Mouse (Mus musculus) large intestine, adult 2 months (tissue): Measurements from ENCODE around the gene Deup1. TPM values are rescaled to one million over a fixed set of nuclear protein-coding genes. Genes with fewer than 3 reads are reported as not detected.

Experiments used
- DNase-seq: peaks from one replicate; pipeline ENCODE4 v3.0.0-alpha.2; 2012; ENCODE audit warnings: low read depth, low spot score
- WGBS: fragments of 180-500 bp; shearing (Covaris S2); methylation state at CpG from one replicate; pipeline ENCODE4 v1.1.7; 2018; 5-methylcytosine and 5-hydroxymethylcytosine counted together
- polyA plus RNA-seq: library from polyadenylated mRNA; depleted of rRNA; stranded (reverse); fragments of >200 nt; gene quantifications from 2 replicates; pipeline ENCODE4 v1.2.3, GENCODE M21; 2012; rRNA removed

The Deup1 gene
- polyA plus RNA-seq = 0.06 TPM in 1 of 2 replicates, not detected in the other

DNA sequence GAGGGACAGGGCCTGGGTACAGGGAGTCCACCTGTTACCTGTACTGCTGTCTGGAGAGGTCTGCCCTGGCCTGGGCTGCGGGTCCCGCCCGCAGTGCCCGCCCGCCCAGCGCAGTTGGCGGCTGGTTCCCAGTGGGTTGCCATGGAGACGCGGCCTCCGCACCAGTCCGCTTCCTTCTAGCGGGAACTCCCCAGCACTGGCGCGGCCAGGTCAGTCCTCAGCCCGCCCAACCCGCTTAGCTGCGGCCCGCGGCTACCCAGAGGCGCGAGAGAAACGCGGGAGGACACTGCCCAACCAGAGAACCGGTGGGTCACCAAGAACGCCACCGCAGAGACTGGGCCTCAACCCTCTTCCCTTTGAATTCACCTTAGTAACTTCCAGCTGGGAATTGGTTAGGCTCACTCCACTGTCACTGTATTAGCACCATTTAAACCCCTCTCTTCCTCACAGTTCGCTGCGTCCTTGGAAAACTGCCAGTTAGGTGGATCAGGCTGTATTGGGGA is at the start of gene Deup1:
Gene Deup1 (minus strand): TSS at position 149 of the 503 bp plus-strand sequence.
- DNase-seq = no peak
- 3% methylated on average over 28 of the region's 28 CpGs for WGBS

DNA sequence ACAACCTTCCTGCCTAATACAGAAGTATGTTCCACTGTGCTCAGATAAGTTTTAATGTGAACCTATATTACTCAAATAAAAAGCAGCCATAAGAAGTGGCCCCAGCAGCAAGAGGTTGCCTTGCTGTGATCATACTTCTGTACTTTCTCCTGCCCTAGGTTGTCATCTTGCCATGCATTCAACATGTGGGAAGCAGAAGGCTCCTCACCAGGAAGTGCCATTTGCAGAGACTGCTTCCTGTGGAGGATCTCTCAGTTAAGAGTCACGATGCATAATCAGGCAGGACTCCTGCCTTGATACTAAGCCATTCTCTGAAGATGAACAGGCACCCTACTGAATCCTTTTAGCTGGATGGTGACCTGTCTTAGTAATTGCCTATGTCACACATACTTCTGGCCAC is 44.5 kb upstream of the Deup1 start:
- no peak for DNase-seq
- WGBS = 41% methylated on average over 1 of the region's 1 CpGs

DNA sequence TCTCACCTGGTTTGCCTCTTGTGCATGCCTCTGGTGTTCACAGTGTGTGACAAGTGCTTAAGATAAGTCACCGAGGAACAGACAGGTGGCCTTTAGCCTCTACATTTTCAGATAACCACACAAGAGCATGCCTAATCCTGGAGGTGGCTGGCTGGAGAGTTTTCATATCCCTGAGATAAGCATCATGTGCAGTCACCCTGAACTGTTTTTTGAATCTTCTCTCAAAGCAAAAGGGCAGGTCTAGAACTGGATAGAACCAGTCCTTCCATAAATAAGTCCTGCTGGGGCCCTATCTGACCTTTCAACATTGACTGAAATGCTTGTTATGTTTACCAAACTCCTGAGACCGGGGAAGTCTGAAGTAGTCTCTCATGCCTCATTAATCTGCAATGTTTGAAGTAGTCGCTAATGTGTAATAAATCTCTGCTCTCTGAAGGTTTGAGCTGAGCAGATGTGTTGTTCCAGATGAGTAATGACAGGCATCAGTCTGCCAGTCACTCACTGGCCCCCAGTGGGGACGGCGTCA is 42.3 kb upstream of the Deup1 start:
- no peak for DNase-seq
- 22% methylated on average over 5 of the region's 5 CpGs for WGBS

DNA sequence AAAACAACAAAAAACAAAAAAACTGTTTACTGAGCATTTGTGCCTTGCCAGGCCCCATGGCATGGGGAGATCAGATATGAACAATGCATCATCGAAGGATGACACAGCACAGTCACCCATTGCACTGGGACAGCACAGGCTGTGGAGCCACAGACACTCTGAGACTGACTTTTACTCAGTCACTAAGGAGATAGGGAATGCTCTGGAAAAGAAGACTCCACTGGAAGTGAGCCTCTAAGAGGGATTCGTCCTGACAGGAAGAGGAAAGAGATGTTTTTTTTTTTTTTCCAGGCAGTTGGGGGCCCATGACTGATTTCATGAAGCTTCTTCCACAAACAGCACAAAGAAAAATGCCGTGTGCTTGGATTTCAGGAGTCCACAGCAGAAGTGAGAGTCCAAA is 41.7 kb upstream of the Deup1 start:
- no peak for DNase-seq
- 38% methylated on average over 3 of the region's 3 CpGs for WGBS

DNA sequence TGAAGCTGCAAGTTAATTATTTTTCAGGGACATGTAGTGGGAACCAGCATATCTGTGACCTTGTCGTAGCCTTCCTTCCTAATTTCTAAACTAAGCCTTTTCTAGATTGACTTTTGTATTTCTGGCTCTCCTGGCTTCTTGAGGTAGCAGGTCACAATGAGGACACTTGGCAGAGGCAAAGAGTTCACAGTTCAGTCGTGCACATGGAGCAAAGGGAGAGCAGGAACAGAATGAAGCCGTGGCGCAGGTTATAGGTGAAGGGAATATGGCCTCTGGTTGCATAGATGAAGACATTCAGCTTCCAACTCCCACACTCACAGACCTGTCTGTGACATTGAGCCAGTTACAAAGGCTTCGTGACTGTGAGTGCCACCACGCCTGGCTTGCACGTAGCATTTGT is 36.9 kb upstream of the Deup1 start:
- WGBS = 74% methylated on average over 7 of the region's 7 CpGs
- no peak for DNase-seq

DNA sequence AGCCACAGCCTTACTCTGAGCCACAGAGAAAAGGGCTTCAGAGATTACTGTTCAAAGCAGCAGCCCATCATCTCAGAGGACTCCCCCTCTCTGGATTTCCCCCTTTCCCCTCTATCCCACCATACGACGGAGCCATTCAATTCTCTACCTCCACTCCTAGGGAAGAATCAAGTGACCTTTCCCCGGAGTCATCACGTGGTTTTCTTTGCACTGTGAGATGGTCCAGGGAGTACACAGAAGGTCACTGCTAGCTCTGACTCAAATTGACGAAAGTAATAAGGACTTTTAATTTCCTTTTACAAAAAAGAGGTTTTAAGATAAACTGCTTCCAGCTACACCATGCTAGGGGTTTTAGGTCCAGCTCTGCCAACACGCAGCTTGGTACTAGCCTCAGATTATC is 31.3 kb upstream of the Deup1 start:
- no peak for DNase-seq
- WGBS = 67% methylated on average over 6 of the region's 6 CpGs

DNA sequence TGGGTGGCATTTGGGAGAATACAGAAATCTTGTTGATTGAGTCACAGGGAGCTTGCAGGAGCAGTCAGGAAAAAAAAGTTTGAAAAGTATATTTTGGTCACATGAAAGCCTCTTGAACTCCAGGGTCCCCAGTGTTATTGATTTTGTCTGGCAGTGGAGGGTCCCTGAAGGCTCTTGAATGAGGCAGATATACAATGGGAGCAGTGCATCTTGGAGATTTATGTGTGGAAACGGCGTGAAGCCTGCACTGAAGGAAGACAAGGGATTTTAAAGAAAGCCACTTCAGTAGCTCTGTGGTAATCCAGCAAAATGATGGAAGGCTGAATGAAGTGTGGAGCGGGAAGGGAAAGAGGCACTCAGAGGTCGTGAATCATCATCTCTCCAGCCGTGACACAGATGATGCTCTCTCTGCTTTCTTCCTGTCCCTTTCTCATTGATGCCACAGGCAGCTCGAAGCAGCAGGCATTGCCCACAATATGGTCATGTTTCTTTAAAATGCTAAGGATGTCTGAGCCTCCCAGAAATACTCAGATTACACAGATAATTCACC is 30.6 kb upstream of the Deup1 start:
- DNase-seq = no peak
- WGBS = 51% methylated on average over 6 of the region's 6 CpGs

DNA sequence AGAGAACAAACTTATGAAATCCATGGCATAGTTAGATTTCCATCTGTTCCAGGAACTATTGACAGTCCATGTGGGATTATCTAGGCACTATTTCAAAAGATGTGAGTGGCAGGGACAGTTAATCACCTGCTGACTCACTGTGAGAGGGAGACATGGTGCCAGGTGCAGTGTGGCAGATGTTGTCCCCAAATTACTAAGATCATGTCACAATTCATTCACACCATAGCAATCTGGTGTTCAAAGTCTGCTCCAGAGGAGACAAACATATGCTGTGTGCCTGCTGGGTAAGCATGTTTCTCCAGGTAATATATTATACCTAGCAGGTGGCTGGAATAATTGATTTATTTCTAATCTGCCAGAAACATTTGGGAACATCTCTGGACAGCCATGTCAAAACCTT is 25.3 kb upstream of the Deup1 start:
- DNase-seq = no peak

DNA sequence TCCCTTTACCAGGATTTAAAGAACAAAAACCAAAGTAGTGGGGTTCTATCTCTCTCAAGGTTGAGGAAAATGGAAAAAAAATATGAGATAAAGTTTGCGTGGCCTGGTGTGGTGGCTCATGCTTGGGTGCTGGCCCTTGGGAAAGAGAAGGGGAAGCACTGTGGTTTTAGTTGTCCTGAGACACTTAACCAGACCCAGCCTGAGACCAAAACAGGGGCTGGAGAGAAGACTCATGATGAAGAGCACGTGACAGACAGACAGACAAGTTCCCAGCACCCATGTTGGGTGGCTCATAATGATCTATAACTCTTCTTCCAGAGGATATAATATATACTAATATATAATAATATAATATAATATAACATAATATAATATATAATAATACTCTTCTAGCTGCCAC is 22.2 kb upstream of the Deup1 start:
- DNase-seq = no peak
- 88% methylated on average over 2 of the region's 2 CpGs for WGBS

DNA sequence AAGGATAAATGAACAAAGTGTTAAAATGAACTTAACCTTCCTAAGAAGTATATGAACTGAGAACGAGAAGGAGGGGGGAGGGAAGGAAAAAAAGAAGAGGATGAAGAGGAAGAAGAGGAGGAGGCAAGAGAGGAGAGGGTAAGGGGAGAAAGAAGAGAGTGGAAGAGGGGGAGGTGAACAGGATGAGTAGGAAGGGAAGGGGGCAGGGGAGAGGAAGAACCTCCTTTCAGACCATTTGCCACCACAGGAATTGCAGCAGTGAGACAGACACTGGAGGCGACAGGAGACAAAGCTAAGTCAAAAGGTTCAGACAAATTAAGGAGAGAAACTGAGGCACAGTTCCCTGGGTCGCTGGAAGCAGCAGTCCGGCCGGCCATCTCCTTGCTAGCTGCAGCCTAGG is 349 bp downstream of the Deup1 start:
- no peak for DNase-seq
- 24% methylated on average over 5 of the region's 5 CpGs for WGBS

DNA sequence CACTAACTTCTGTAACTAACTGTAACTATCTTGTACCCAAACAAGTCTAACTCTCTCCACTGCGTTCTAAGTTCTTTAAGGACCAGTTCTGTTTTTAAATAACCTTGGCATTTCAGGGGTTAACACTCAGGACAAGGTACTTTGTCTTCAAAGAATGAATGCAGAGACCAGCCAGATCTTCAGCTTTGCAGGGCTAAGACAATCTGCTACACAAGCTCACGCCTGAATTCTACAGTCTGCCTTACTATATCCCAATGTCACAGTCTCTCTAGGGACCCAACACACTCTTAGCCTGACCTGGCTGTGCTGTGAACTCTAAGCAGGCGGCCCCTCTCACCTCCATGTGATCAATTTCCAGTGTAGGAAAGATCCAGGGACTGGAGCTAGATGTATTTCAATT is 3.0 kb downstream of the Deup1 start:
- no peak for DNase-seq
- WGBS = 66% methylated on average over 3 of the region's 3 CpGs

DNA sequence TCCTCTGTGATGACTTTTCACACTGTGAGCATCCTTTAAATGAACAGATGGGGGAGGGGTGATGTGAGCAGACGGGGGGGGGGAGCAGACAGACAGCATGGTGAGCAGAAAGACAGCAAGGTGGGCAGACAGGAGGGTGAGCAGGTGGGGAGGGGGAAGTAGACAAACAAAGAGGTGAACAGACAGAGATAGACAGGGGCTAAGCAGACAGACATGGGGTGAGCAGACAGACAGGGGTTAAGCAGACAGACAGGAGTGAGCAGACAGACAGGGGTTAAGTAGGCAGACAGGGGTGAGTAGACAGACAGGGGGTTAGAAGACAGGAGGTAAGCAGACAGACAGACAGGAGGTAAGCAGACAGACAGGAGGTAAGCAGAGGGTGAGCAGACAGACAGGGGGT is 8.0 kb downstream of the Deup1 start:
- no peak for DNase-seq
- 58% methylated on average over 1 of the region's 1 CpGs for WGBS

DNA sequence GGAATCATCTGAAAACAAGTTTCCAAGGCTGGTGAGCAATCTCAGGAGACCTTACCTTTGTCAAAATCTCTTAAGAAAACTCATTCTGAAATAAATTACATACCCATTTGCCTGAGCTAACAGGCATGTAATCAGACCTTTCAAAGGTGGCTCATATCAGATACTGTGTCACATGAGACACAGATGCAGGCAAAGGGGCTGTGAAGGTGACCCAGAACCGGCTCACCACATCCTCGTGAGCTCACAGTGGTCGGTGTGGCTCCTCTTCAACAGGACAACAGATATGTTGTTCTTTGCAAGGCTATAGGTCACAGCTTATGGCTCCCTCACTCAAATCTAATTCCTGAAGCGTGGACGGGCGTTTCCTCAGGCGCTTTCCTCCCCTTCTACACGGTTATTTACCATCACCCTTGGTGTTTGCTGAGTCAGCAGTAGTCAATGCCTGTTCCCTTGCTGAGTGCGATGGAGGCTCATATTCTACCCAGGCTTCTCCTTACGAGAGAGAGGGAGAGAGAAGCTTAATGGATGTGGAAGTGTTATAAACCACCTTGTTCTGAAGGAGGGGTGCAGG is 8.6 kb downstream of the Deup1 start:
- 44% methylated on average over 10 of the region's 10 CpGs for WGBS
- no peak for DNase-seq

DNA sequence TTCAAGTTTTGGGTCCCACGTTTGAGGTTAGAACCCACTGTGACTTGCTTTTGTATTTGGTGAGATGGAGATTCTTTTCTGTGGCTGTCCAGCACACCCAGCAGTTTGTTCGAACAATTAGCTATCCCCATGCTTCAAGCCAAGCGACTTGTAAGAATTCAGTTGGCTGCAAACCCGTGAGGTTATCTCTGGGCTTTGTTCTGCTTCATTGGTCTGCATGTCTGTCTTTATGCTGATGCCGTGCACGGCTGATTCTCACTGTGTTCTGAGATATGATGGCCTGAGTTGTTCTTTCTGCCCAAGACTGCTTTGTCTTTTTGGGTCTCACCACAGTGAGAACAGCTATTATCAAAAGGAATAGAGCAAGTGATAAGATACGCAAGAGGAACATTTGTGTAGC is 10.7 kb downstream of the Deup1 start:
- DNase-seq = no peak
- WGBS = 82% methylated on average over 7 of the region's 7 CpGs

DNA sequence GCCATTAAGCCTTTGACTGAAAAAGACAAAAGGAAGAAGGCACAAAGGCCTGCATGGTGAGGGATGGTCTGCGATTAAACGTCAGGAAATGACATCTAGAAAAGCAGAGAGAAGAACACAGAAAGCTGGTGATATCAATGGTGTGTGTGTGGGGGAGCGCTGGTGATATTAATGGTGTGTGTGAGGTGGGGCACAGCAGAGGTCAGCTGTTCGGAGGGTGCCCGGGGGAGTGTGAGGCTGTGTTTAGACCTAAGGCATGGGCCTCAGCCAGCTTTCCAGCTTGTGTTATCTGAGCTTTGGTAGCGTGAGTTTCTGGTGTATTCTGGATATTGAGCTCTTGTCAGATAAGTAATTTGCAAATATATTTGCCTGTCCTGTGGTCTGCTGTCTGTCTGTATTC is 11.3 kb downstream of the Deup1 start:
- 79% methylated on average over 6 of the region's 6 CpGs for WGBS
- DNase-seq = no peak

DNA sequence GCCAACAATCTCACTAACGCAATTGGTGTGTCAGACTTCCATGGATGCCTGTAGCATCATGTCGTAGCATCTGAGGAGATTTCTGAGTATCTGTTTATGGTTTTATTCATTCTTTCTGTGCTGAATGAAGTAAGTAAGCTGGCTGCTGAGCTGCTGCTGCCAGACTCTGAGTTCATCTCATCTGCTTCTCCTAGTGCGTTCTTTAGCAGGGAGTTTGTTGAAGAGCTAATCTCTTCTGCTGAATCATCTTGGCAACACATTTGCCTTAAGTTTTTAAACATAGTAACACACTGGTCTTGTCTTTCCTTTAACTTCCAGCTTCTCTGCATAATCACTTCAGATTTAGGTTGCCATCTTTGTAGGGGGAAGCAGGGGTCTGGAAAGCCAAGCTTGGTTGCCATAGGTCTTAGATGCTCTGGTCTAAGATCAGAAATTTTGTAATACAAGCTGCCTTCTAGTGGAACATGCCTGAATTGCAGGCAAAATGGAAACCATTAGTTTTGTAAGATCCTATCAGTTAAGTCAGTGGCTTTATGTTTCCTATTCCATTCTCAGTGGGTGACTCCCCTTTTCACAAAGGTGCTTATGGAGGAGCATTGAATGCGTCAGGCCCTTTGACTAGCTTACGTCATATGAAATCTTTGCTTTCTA is 18.3 kb downstream of the Deup1 start:
- DNase-seq = no peak
- 87% methylated on average over 5 of the region's 5 CpGs for WGBS

DNA sequence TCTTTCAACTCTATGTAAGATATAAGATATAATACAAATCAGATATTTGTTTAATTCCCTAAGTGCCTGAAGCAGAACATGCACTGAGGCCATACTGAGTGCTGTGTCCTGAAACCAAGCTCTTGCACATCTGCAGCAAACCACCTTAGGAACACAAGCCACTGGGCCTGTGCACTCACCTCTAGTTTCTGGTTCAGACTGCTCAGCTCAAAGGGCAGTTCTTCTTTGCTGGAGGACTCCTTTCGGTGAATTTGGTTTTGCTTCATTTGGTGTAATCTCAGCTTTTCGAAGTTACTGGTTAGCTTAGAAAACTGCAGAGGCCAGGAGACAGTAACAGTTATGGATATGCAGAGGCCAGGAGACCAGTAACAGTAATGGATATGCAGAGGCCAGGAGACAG is 20.1 kb downstream of the Deup1 start:
- WGBS = 86% methylated on average over 2 of the region's 2 CpGs
- DNase-seq = no peak

DNA sequence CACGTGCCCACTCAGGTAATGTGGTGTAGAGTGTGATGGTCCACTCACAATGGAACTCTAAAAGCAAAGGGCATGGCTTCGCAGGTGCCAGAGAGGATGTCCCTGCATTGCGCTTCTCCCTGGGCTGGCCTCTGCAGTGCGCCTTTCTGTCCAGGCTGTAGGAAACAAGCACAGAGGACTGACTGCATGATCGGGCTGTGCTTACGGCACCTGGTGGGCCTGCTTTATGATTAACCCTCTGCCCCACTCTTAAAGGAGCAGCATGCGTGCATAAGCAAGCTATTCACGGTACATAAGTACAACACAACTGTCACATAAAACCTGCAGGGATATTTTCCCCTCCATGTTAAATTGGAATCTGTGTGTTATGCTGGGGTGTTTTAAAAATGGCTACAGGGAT is 24.6 kb downstream of the Deup1 start:
- WGBS = 57% methylated on average over 8 of the region's 8 CpGs

DNA sequence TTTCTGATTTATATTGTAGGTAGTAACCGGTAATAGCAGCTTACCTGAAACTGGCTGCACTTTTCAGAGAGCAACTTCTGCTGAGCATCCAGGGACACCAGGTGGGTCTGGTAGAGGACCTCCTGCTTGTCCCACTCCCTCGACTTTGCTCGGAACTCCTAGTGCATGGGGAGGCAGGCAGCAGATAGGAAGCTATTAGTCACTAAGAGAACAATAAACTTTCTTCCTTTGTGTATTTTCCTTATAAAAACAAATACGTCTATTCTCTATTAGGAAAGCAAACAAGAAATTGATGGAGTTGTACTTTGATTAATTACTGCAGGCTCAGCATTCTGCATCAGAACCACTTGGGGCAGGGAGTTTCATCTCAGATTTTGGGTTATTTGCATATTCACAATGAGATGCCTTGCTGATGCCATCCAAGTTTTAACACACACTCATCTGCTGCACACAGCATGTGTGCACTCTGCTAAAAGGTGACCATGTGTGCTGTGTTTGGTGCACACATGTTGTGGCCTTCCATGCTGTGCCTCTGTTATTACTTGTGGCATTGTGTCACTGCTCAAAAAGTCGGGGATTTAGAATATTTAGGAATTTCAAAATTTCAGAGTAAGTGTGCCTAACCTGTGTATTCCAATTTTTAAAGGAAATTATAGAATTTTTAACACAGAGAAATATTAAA is 26.7 kb downstream of the Deup1 start:
- DNase-seq = no peak
- WGBS = 53% methylated on average over 5 of the region's 5 CpGs

More for the DNA sequence above, 24.6 kb downstream of the Deup1 start:
- DNase-seq = no peak

DNA sequence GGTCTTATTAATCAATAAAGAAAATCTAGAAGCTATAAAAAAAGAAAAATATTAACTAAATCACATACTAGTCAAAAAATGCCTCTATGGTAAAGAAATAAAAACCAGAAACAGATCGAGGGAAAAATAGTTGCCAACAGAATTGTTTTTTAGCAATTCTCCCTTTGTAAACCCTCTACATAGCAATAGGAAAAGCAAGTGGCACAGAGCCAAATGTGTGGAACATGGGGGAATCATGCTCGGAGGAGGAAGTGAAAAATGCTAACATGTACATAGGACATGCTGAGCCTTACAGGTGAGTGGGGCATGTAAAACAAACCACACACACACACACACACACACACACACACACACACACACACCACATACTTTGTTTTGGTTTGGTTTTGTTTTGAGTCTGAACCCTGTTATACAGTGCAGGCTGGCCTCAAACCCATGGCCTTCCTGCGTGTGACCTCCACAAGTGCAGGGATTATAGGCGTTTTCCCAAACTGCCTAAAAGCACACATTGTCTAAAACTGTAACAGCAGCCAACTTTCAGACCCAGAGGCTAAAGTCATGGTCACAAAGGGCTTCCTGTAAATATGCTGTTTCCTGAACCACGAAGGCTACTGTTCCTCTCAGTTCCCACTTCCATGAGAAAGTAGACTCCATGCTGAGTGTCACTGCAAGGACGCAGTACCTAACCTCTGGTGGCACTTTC is 27.4 kb downstream of the Deup1 start:
- 37% methylated on average over 6 of the region's 6 CpGs for WGBS
- no peak for DNase-seq
